Mouse (Mus musculus): ENCODE data around the gene Foxd1. TPM values are rescaled to one million over a fixed set of nuclear protein-coding genes. Genes with fewer than 3 reads are reported as not detected.

Gene Foxd1
- polyA plus RNA-seq, 1 experiment from 2014 or later = not detected

GRCm38 (mm10) chr13:98358424-98359181 is 4.6 kb downstream of the Foxd1 start:
- Histone ChIP-seq H3K27me3 (ENCODE audit: insufficient read depth, low read length) (peaks cover 93% of the 10 kb centered on the region), H3K4me3 (ENCODE audit: low read depth, low read length) (no peak overlapping the region), H3K9me3 (ENCODE audit: low read depth, low read length) (no peaks in the 10 kb centered on the region), H3K4me1 (ENCODE audit: insufficient read depth) (peaks cover 3% of the 10 kb centered on the region; the same call in 1 of the 2 replicates), H3K36me3 (ENCODE audit: insufficient read depth) (no peaks in the 10 kb centered on the region), H3K9ac (no peak overlapping the region), H3K27ac (ENCODE audit: low read depth) (no peak overlapping the region), H3K4me2 (no peak overlapping the region)
- ATAC-seq (ENCODE audit: insufficient read depth) (no peak), DNase-seq (no peak)
- WGBS = 12% methylated on average over 23 of the region's 23 CpGs
- TF ChIP-seq CTCF (IDR thresholded peaks at IDR 0.05; ENCODE audit: low read depth) = no peak

GRCm38 (mm10) chr13:98359337-98359736 is 5.3 kb downstream of the Foxd1 start:
- DNase-seq (no peak), ATAC-seq (ENCODE audit: insufficient read depth) (no peak)
- no peaks in the 10 kb centered on the region for H3K36me3 ChIP-seq (ENCODE audit: insufficient read depth)
- no peak overlapping the region for H3K4me2 ChIP-seq
- H3K9me3 ChIP-seq (ENCODE audit: low read depth, low read length) = no peaks in the 10 kb centered on the region
- H3K4me1 ChIP-seq (ENCODE audit: insufficient read depth) = peaks cover 1% of the 10 kb centered on the region; the same call in 1 of the 2 replicates
- no peak for TF ChIP-seq CTCF (IDR thresholded peaks at IDR 0.05; ENCODE audit: low read depth)
- H3K4me3 ChIP-seq (ENCODE audit: low read depth, low read length) = no peak overlapping the region
- H3K9ac ChIP-seq = no peak overlapping the region
- 2% methylated on average over 6 of the region's 8 CpGs for WGBS
- peaks cover 91% of the 10 kb centered on the region for H3K27me3 ChIP-seq (ENCODE audit: insufficient read depth, low read length)
- no peak overlapping the region for H3K27ac ChIP-seq (ENCODE audit: low read depth)

DNA sequence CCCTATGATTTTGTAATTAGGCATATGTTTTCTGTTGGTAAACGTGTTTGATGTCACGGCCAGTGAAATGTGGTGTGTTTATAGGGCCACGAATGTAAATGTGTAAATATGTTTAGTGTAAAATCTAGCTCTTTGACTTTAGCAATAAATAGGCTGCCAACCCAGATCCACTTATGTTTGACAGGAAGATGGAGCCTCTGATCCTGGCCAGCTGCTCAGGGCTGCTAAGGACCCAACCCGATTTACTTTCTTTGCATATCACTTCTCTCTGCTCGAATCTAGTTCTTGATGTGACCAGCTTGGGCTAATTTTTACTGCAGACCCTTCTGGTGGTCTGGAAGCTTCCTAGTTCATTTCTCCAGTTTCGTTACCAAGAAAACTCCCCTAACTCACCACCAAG is 6.3 kb downstream of the Foxd1 start:
- TF ChIP-seq CTCF (IDR thresholded peaks at IDR 0.05; ENCODE audit: low read depth) = no peak
- H3K4me1 ChIP-seq (ENCODE audit: insufficient read depth) = no peaks in the 10 kb centered on the region
- H3K27ac ChIP-seq (ENCODE audit: low read depth) = no peak overlapping the region
- peaks cover 90% of the 10 kb centered on the region for H3K27me3 ChIP-seq (ENCODE audit: insufficient read depth, low read length)
- no peak overlapping the region for H3K4me2 ChIP-seq
- DNase-seq (no peak), ATAC-seq (ENCODE audit: insufficient read depth) (no peak)
- no peaks in the 10 kb centered on the region for H3K9me3 ChIP-seq (ENCODE audit: low read depth, low read length)
- WGBS = 2% methylated on average over 6 of the region's 6 CpGs
- no peaks in the 10 kb centered on the region for H3K36me3 ChIP-seq (ENCODE audit: insufficient read depth)
- no peak overlapping the region for H3K4me3 ChIP-seq (ENCODE audit: low read depth, low read length)
- no peak overlapping the region for H3K9ac ChIP-seq

DNA sequence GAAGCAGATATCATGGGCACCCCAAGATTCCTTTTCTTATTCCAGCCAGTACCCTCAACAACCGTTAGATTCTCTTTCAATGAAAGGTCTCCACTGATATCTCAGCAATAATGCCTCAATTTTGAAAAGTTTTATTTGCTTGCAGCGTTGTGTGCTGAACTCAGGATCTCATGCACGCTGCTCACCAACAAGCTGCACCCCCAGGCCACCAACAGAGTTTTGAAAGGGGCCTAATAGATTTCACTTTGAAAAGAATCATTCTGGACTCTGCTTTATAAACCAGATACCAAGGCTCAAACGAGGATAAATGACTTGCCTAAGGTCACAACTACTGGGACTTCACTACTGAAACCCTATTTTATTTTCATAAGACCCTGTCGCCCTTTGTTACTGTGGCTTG is 7.1 kb downstream of the Foxd1 start:
- no peaks in the 10 kb centered on the region for H3K9me3 ChIP-seq (ENCODE audit: low read depth, low read length)
- ATAC-seq (ENCODE audit: insufficient read depth) (no peak), DNase-seq (no peak)
- no peak overlapping the region for H3K4me3 ChIP-seq (ENCODE audit: low read depth, low read length)
- no peaks in the 10 kb centered on the region for H3K4me1 ChIP-seq (ENCODE audit: insufficient read depth)
- H3K4me2 ChIP-seq = no peak overlapping the region
- 19% methylated on average over 5 of the region's 5 CpGs for whole genome bisulfite sequencing
- H3K9ac ChIP-seq = no peak overlapping the region
- no peak for TF ChIP-seq CTCF (IDR thresholded peaks at IDR 0.05; ENCODE audit: low read depth)
- H3K27ac ChIP-seq (ENCODE audit: low read depth) = no peak overlapping the region
- no peaks in the 10 kb centered on the region for H3K36me3 ChIP-seq (ENCODE audit: insufficient read depth)
- peaks cover 89% of the 10 kb centered on the region for H3K27me3 ChIP-seq (ENCODE audit: insufficient read depth, low read length)

- H3K27ac ChIP-seq (ENCODE audit: low read depth) = no peak overlapping the region
- peaks cover 91% of the 10 kb centered on the region for H3K27me3 ChIP-seq (ENCODE audit: insufficient read depth, low read length)
- H3K9ac ChIP-seq = no peak overlapping the region
- ATAC-seq (ENCODE audit: insufficient read depth) (no peak), DNase-seq (no peak)
- no peaks in the 10 kb centered on the region for H3K9me3 ChIP-seq (ENCODE audit: low read depth, low read length)
- 26% methylated on average over 4 of the region's 4 CpGs for WGBS
- H3K4me1 ChIP-seq (ENCODE audit: insufficient read depth) = no peaks in the 10 kb centered on the region
- TF ChIP-seq CTCF (IDR thresholded peaks at IDR 0.05; ENCODE audit: low read depth) = no peak
- H3K4me3 ChIP-seq (ENCODE audit: low read depth, low read length) = no peak overlapping the region
- no peak overlapping the region for H3K4me2 ChIP-seq
- no peaks in the 10 kb centered on the region for H3K36me3 ChIP-seq (ENCODE audit: insufficient read depth)
Measured at GRCm38 (mm10) chr13:98363046-98363445, 9.0 kb downstream of the Foxd1 start.

- Histone ChIP-seq H3K27me3 (ENCODE audit: insufficient read depth, low read length) (peaks cover 90% of the 10 kb centered on the region), H3K27ac (ENCODE audit: low read depth) (no peak overlapping the region), H3K9ac (no peak overlapping the region), H3K4me3 (ENCODE audit: low read depth, low read length) (no peak overlapping the region), H3K36me3 (ENCODE audit: insufficient read depth) (no peaks in the 10 kb centered on the region), H3K4me2 (no peak overlapping the region), H3K9me3 (ENCODE audit: low read depth, low read length) (no peaks in the 10 kb centered on the region), H3K4me1 (ENCODE audit: insufficient read depth) (no peaks in the 10 kb centered on the region)
- DNase-seq (no peak), ATAC-seq (ENCODE audit: insufficient read depth) (no peak)
- TF ChIP-seq CTCF (IDR thresholded peaks at IDR 0.05; ENCODE audit: low read depth) = no peak
- 9% methylated on average over 8 of the region's 8 CpGs for WGBS
Measured at GRCm38 (mm10) chr13:98365081-98365480, 11.0 kb downstream of the Foxd1 start.

GRCm38 (mm10) chr13:98365766-98366421 is 11.9 kb downstream of the Foxd1 start:
- ATAC-seq (ENCODE audit: insufficient read depth) (peak; percentile 68), DNase-seq (peak; percentile 63)
- H3K27me3 ChIP-seq (ENCODE audit: insufficient read depth, low read length) = peaks cover 82% of the 10 kb centered on the region
- H3K36me3 ChIP-seq (ENCODE audit: insufficient read depth) = no peaks in the 10 kb centered on the region
- under 1% methylated on average over 52 of the region's 52 CpGs for WGBS
- H3K4me3 ChIP-seq (ENCODE audit: low read depth, low read length) = peak overlapping the region; percentile 30
- H3K9ac ChIP-seq = no peak overlapping the region
- H3K4me2 ChIP-seq = peak overlapping the region; percentile 57
- no peak overlapping the region for H3K27ac ChIP-seq (ENCODE audit: low read depth)
- H3K4me1 ChIP-seq (ENCODE audit: insufficient read depth) = no peaks in the 10 kb centered on the region
- no peak for TF ChIP-seq CTCF (IDR thresholded peaks at IDR 0.05; ENCODE audit: low read depth)
- no peaks in the 10 kb centered on the region for H3K9me3 ChIP-seq (ENCODE audit: low read depth, low read length)
